Mouse (Mus musculus) lung, adult 2 months (tissue): ENCODE measurements around the gene Cebpa. TPM values are rescaled to one million over a fixed set of nuclear protein-coding genes. Genes with fewer than 3 reads are reported as not detected.

Experiments used
- DNase-seq: peaks from one replicate; pipeline ENCODE4 v3.0.0; 2022
- H3K4me1 ChIP-seq: fragments of 200-500 bp; 2 replicates; pipeline ENCODE4 v1.6.1; 2011; ENCODE audit warnings: low read length; ENCODE audit not compliant: control insufficient read depth, insufficient read depth
- H3K4me3 ChIP-seq: fragments of 200-500 bp; replicated peaks from 2 replicates; pipeline ENCODE3; 2011; ENCODE audit warnings: low read depth, mild to moderate bottlenecking, control low read depth, low read length; ENCODE audit errors: extremely low read depth
- CTCF ChIP-seq: fragments of 200-500 bp; IDR thresholded peaks from 2 replicates; pipeline ENCODE4 v1.5.1; 2011; ENCODE audit warnings: mild to moderate bottlenecking, low read length, control low read depth; ENCODE audit not compliant: insufficient read depth
- POLR2A ChIP-seq: fragments of 200-500 bp; IDR thresholded peaks from 2 replicates; pipeline ENCODE4 v1.6.1; 2011; ENCODE audit warnings: low read depth, mild to moderate bottlenecking, control low read depth, low read length, borderline replicate concordance; ENCODE audit errors: extremely low read depth
- WGBS: fragments of 180-500 bp; shearing (Covaris S2); methylation state at CpG from one replicate; pipeline ENCODE4 v1.1.7; 2018; 5-methylcytosine and 5-hydroxymethylcytosine counted together
- polyA plus RNA-seq: library from polyadenylated mRNA; depleted of rRNA; stranded (reverse); fragments of >200 nt; gene quantifications from 2 replicates; pipeline ENCODE4 v1.2.3, GENCODE M21; 2012; rRNA removed

Cebpa gene
- polyA plus RNA-seq, 1 experiment: 148 TPM

DNA sequence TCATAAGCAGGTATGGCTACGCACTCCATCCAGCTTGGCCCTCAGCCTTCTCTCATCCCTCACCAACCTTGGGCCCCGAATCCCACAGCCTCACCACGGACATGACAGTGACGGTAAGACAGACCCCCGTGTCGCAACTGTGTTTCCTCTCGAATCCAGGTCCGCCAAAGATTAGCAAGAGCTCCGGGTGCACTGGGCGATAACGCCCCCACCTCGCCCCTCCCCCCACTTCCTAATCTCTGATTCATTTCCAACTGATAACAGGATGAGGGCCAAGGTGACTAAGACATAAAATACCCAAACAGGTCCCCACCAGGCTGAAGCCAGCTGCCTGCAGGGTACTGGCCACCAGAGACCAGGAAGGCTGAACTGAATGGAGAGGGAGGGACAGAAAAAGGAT, 35.4 kb downstream of the Cebpa start:
- H3K4me1 ChIP-seq: 0 out of 2 replicates have a peak, but pooled peaks cover 2% of the 10 kb centered on the region

DNA sequence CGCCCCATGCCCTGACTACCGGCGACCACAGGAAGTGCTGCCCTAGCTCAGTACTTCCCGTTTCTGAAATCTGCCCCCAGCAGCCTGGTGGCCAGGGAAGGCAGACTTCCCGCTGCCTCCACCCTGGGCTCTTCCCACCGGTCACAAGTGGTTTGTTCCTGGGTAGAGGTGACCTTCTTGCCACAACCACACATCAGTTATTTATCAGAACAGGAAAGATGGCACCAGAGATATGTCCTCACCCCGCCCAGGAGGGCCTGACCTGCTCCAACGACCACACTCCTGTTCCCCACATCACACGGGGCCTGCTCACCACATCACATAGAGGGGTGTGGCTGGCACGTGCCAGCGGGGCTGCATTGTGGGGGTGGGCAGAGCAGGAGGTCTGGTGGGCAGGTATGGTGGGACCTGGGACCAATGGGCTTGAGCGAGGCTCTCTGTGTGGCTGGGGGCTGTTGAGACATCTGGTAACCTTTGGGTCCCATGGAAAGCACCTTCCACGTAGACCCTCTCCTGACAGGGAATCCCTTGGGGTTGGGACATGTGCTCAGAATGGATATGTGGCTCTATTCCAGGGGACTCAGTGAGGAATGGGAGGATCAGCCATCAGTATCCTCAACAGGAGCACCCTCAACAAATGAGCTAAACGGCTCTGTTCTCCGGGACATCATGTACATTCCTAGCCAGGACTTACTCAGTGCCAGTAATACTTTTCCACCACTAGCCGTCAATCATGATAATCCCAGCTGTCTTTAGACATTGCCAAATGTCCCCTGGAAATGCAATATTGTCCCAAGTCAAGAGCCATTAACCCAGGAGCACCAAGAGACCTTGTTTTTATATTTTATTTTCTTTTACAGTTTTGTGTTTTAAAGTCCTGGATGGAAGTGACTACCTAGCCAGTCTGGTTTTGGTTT, 37.7 kb downstream of the Cebpa start:
- 45% methylated on average over 16 of the region's 16 CpGs for WGBS
- DNase-seq: no peak

More for the DNA sequence above, 35.4 kb downstream of the Cebpa start:
- H3K4me3 ChIP-seq: no peak overlapping the region
- no peak for DNase-seq
- TF ChIP-seq POLR2A (no peak), CTCF (no peak)
- 54% methylated on average over 12 of the region's 12 CpGs for WGBS

GRCm38 (mm10) chr7:35157512-35157911, 38.4 kb downstream of the Cebpa start:
- DNase-seq: no peak
- WGBS: 50% methylated on average over 3 of the region's 3 CpGs

More for the DNA sequence above, 37.7 kb downstream of the Cebpa start:
- TF ChIP-seq POLR2A (no peak), CTCF (no peak)
- no peak overlapping the region for H3K4me3 ChIP-seq
- H3K4me1 ChIP-seq: 0 out of 2 replicates have a peak, but pooled peaks cover 2% of the 10 kb centered on the region

GRCm38 (mm10) chr7:35162443-35162842, 43.4 kb downstream of the Cebpa start:
- TF ChIP-seq CTCF (no peak), POLR2A (no peak)
- Histone ChIP-seq H3K4me1 (no peaks in the 10 kb centered on the region), H3K4me3 (no peak overlapping the region)
- 78% methylated on average over 6 of the region's 6 CpGs for WGBS
- DNase-seq: no peak

More at GRCm38 (mm10) chr7:35157512-35157911, 38.4 kb downstream of the Cebpa start:
- TF ChIP-seq CTCF (no peak), POLR2A (no peak)
- no peak overlapping the region for H3K4me3 ChIP-seq
- H3K4me1 ChIP-seq: 0 out of 2 replicates have a peak, but pooled peaks cover 2% of the 10 kb centered on the region

DNA sequence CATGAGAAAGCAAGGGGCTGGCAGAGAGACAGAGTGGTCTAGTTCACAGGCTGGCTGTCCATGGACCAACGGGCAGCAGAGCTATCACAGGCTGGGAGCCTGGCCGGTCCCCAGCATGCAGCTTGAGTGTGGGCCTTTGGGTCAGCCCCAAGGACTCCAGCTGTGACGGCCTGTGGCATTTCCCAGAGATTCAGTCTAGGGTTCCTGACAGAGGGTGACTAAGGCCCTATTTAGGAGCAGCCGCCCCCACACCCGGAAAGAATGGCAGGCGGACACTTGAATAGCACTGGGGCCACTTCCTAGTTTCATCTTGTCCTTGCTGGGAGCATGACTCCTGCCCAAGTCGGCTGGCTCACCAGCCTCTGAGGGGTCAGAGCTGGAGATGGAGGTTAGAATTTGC, 44.5 kb downstream of the Cebpa start:
- Histone ChIP-seq H3K4me1 (no peaks in the 10 kb centered on the region), H3K4me3 (no peak overlapping the region)
- no peak for TF ChIP-seq POLR2A
- TF ChIP-seq CTCF: no peak
- DNase-seq: no peak
- 62% methylated on average over 7 of the region's 7 CpGs for WGBS

- Histone ChIP-seq H3K4me1 (0 out of 2 replicates have a peak, but pooled peaks cover under 1% of the 10 kb centered on the region), H3K4me3 (no peak overlapping the region)
- 84% methylated on average over 6 of the region's 6 CpGs for WGBS
- DNase-seq: no peak
- TF ChIP-seq POLR2A: no peak
Observed at GRCm38 (mm10) chr7:35164131-35164530, 45.0 kb downstream of the Cebpa start.

- TF ChIP-seq POLR2A: no peak
- TF ChIP-seq CTCF: no peak
- WGBS: 72% methylated on average over 5 of the region's 5 CpGs
- H3K4me1 ChIP-seq: 0 out of 2 replicates have a peak, but pooled peaks cover 2% of the 10 kb centered on the region
- no peak overlapping the region for H3K4me3 ChIP-seq
- no peak for DNase-seq
Observed at GRCm38 (mm10) chr7:35166988-35167387, 47.9 kb downstream of the Cebpa start.

DNA sequence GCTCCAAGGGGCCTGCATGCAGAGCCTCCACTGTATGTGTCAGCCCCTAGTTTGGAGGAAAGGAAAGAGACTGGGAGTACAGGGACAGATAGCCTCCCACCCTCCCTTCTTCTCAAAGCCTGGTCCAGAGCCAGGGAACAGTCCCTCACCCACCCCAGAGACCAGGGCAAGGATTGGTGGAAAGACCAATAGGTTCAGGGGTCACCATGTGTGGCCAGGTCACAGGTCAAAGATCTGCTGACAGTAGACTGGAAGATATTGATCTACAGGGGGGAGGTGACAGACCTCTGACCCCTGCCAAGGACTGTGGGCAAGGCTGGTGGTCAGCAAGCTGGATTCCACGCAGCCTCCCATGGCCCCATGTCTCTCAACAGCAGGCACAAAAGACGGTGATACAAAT, 48.8 kb downstream of the Cebpa start:
- WGBS: 73% methylated on average over 2 of the region's 2 CpGs
- TF ChIP-seq POLR2A: no peak
- TF ChIP-seq CTCF: no peak

DNA sequence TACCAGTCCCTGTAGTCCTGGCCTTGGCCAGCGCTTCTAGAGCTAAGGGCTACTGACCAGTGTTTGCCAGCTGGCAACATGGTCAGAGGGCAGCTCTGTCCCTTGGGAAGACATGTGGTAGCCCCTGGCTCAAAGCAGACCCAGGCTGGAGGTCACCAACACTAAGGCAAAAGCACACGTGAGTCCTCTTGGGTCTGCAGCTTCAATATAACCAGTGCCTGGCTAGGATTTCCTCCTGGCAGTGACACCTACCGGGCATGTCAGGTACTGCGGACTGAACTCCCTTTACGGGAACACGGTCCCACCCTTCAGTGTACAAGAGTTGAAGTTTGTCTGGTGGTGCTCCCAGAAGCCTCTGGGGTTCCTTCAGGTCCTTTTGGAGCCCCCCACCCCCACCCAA, 50.2 kb downstream of the Cebpa start:
- TF ChIP-seq CTCF (peak; percentile 98), POLR2A (no peak)
- peak; percentile 88 for DNase-seq
- WGBS: 10% methylated on average over 6 of the region's 6 CpGs
- no peak overlapping the region for H3K4me3 ChIP-seq
- H3K4me1 ChIP-seq: 0 out of 2 replicates have a peak, but pooled peaks cover 2% of the 10 kb centered on the region

More for the DNA sequence above, 48.8 kb downstream of the Cebpa start:
- Histone ChIP-seq H3K4me3 (no peak overlapping the region), H3K4me1 (0 out of 2 replicates have a peak, but pooled peaks cover 2% of the 10 kb centered on the region)
- no peak for DNase-seq

Other genes starting within 250 kb of the Cebpa start
- gene Pepd, start 206.9 kb upstream of the Cebpa start, polyA plus RNA-seq: 53.3 and 61.5 TPM in 2 replicates
- gene Cebpg, start 62.7 kb upstream of the Cebpa start, polyA plus RNA-seq: 10.3 and 13.5 TPM in 2 replicates
- gene Slc7a10, start 67.1 kb downstream of the Cebpa start, polyA plus RNA-seq: 81.4 and 82.4 TPM in 2 replicates
- 10.1 and 12.3 TPM in 2 replicates for gene Lrp3, start 96.2 kb downstream of the Cebpa start, polyA plus RNA-seq
- 4.9 and 5.7 TPM in 2 replicates for gene Gpatch1, start 199.1 kb downstream of the Cebpa start, polyA plus RNA-seq
- gene Rhpn2, start 214.9 kb downstream of the Cebpa start, polyA plus RNA-seq: 7.5 and 11.0 TPM in 2 replicates